Mouse (Mus musculus) myocyte (in vitro differentiated cells): ENCODE measurements around the gene Pan2.

Experiments used
- POLR2A ChIP-seq: IDR thresholded peaks from one replicate; pipeline ENCODE4 v1.6.1; 2011; ENCODE audit warnings: low read depth, mild to moderate bottlenecking, control low read depth, moderate library complexity; ENCODE audit not compliant: insufficient read length
- POLR2AphosphoS2 ChIP-seq: IDR thresholded peaks from one replicate; pipeline ENCODE4 v1.6.1; 2011; ENCODE audit warnings: low read depth, control low read depth; ENCODE audit not compliant: insufficient read length
- SRF ChIP-seq: IDR thresholded peaks from one replicate; pipeline ENCODE4 v1.6.1; 2011; ENCODE audit warnings: low read depth; ENCODE audit not compliant: control insufficient read depth, insufficient read length
- TCF12 ChIP-seq: IDR thresholded peaks from one replicate; pipeline ENCODE4 v1.6.1; 2011; ENCODE audit warnings: mild to moderate bottlenecking, control low read depth; ENCODE audit not compliant: poor library complexity, insufficient read depth, severe bottlenecking
- USF1 ChIP-seq: IDR thresholded peaks from one replicate; pipeline ENCODE4 v1.6.1; 2011; ENCODE audit warnings: low read depth, mild to moderate bottlenecking, control low read depth, moderate library complexity

GRCm38 (mm10) chr10:128270287-128270841 lies 32.8 kb upstream of the Pan2 start, which contains the start of gene Stat2:
- TF ChIP-seq POLR2A, result peak; percentile 86
- no peak for TF ChIP-seq USF1
- TF ChIP-seq POLR2AphosphoS2, result peak; percentile 93
- TF ChIP-seq SRF, result no peak
- no peak for TF ChIP-seq TCF12
